Mouse (Mus musculus): Measurements from ENCODE around the gene Tspoap1.

Tspoap1 gene

GRCm38 (mm10) chr11:87745632-87746555 lies 14.4 kb upstream of the Tspoap1 start:
- DNase-seq = no peak

GRCm38 (mm10) chr11:87747312-87747711 lies 13.0 kb upstream of the Tspoap1 start:
- DNase-seq = no peak

- no peak for DNase-seq
These were observed 12.6 kb upstream of the Tspoap1 start for GRCm38 (mm10) chr11:87747716-87748115.

- DNase-seq = no peak
These were observed 11.9 kb upstream of the Tspoap1 start for GRCm38 (mm10) chr11:87748132-87749119.

- no peak for DNase-seq
These were observed 10.9 kb upstream of the Tspoap1 start for GRCm38 (mm10) chr11:87749192-87750042.

GRCm38 (mm10) chr11:87750043-87750421 lies 10.3 kb upstream of the Tspoap1 start:
- DNase-seq = no peak

- no peak for DNase-seq
These were observed 9.8 kb upstream of the Tspoap1 start for GRCm38 (mm10) chr11:87750521-87750920.

- DNase-seq = no peak
These were observed 9.3 kb upstream of the Tspoap1 start for GRCm38 (mm10) chr11:87751031-87751430.

- DNase-seq = no peak
These were observed 8.8 kb upstream of the Tspoap1 start for GRCm38 (mm10) chr11:87751491-87751966.

GRCm38 (mm10) chr11:87752307-87752706 lies 8.0 kb upstream of the Tspoap1 start:
- DNase-seq = no peak

- DNase-seq = no peak
These were observed 7.1 kb upstream of the Tspoap1 start for GRCm38 (mm10) chr11:87753255-87753654.

- no peak for DNase-seq
These were observed 6.3 kb upstream of the Tspoap1 start for GRCm38 (mm10) chr11:87753891-87754501.

- no peak for DNase-seq
These were observed 5.7 kb upstream of the Tspoap1 start for GRCm38 (mm10) chr11:87754603-87755002.

GRCm38 (mm10) chr11:87755360-87756017 lies 4.9 kb upstream of the Tspoap1 start:
- no peak for DNase-seq

GRCm38 (mm10) chr11:87756251-87756820 lies 4.0 kb upstream of the Tspoap1 start:
- DNase-seq = no peak

- no peak for DNase-seq
These were observed 3.1 kb upstream of the Tspoap1 start for GRCm38 (mm10) chr11:87757001-87757954.

GRCm38 (mm10) chr11:87758161-87758911 lies 2.0 kb upstream of the Tspoap1 start:
- no peak for DNase-seq

- DNase-seq = no peak
These were observed 1.3 kb upstream of the Tspoap1 start for GRCm38 (mm10) chr11:87758957-87759608.

Measured in cerebellum, adult 11-12 months (tissue).